Mouse (Mus musculus) lung, adult 2 months (tissue): Measurements from ENCODE around the gene Kif21b.

ENCODE experiments used
- CTCF ChIP-seq: fragments of 200-500 bp; IDR thresholded peaks from 2 replicates; pipeline ENCODE4 v1.5.1; 2011; ENCODE audit warnings: mild to moderate bottlenecking, low read length, control low read depth; ENCODE audit not compliant: insufficient read depth
- POLR2A ChIP-seq: fragments of 200-500 bp; IDR thresholded peaks from 2 replicates; pipeline ENCODE4 v1.6.1; 2011; ENCODE audit warnings: low read depth, mild to moderate bottlenecking, control low read depth, low read length, borderline replicate concordance; ENCODE audit errors: extremely low read depth

DNA sequence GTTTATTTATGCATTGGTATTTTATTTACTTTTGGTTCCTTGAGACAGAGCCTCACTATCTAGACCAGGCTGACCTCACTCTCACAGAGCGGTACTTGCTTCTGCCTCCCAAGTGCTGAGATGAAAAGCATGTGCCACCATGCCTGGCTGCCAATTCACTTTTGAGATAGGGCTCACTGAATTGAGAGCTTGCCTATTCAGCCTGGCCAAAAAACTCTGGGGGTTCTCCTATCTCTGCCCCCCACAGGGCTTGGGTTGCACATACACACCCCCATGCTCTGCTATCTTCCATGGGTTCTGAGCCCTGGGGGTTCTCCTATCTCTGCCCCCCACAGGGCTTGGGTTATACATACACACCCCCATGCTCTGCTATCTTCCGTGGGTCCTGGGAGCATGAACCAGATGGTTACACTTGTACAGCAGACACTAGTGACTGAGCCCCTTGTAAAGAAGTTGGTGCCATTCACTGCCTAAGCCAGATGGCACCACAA, 48.4 kb downstream of the Kif21b start:
- TF ChIP-seq POLR2A (no peak), CTCF (no peak)
